Mouse (Mus musculus) intestine, postnatal 0 days (tissue): ENCODE data around the gene Ccdc126. TPM values are rescaled to one million over a fixed set of nuclear protein-coding genes. Genes with fewer than 3 reads are reported as not detected.

Source experiments
- ATAC-seq: fragments of 200-750 bp; cut with Nextera tagmentation; 2 replicates; pipeline ENCODE4 v1.8.0; 2017; ENCODE audit warnings: mild to moderate bottlenecking, moderate TSS enrichment, moderate library complexity
- H3K27ac ChIP-seq: fragments of 300-500 bp; sonication (generic); 2 replicates; pipeline ENCODE4 v1.5.1; 2014; ENCODE audit warnings: mild to moderate bottlenecking, low read depth, low read length, moderate library complexity
- H3K27me3 ChIP-seq: fragments of 300-500 bp; sonication (generic); replicated peaks from 2 replicates; pipeline ENCODE4 v1.6.1; 2014; ENCODE audit warnings: low read length, mixed read lengths; ENCODE audit not compliant: control insufficient read depth, insufficient read depth
- H3K36me3 ChIP-seq: fragments of 300-500 bp; sonication (generic); 2 replicates; pipeline ENCODE4 v1.6.1; 2014; ENCODE audit warnings: mild to moderate bottlenecking, moderate library complexity; ENCODE audit not compliant: control insufficient read depth, insufficient read depth
- H3K4me1 ChIP-seq: fragments of 300-500 bp; sonication (generic); replicated peaks from 2 replicates; pipeline ENCODE4 v1.6.1; 2014; ENCODE audit warnings: antibody characterized with exemption, low read length, mixed read lengths; ENCODE audit not compliant: control insufficient read depth, insufficient read depth
- H3K4me2 ChIP-seq: fragments of 300-500 bp; sonication (generic); replicated peaks from 2 replicates; pipeline ENCODE4 v1.6.1; 2014; ENCODE audit warnings: low read depth, mild to moderate bottlenecking, moderate library complexity
- H3K4me3 ChIP-seq: fragments of 300-500 bp; sonication (generic); 2 replicates; pipeline ENCODE4 v1.5.1; 2014; ENCODE audit warnings: low read depth, low read length
- H3K9ac ChIP-seq: fragments of 300-500 bp; sonication (generic); 2 replicates; pipeline ENCODE4 v1.6.1; 2014; ENCODE audit warnings: mild to moderate bottlenecking, low read depth, low read length
- H3K9me3 ChIP-seq: fragments of 300-500 bp; sonication (generic); 2 replicates; pipeline ENCODE4 v1.6.1; 2016; ENCODE audit warnings: mixed run types; ENCODE audit not compliant: control insufficient read depth
- CTCF ChIP-seq: sonication (generic); IDR thresholded peaks from 2 replicates; pipeline ENCODE4 v1.5.1; 2016; ENCODE audit warnings: low read depth, mild to moderate bottlenecking, control low read depth, antibody characterized with exemption, moderate library complexity
- WGBS: fragments of 180-500 bp; shearing (Covaris S2); extraction: QIAGEN DNeasy Blood & Tissue Kit; methylation state at CpG from one replicate; pipeline ENCODE4 v1.1.7; 2014; 5-methylcytosine and 5-hydroxymethylcytosine counted together
- polyA plus RNA-seq: library from polyadenylated mRNA; unstranded; fragments of >200 nt; fragmentation: Nextera tagmentation; extraction: Ambion mirVana; gene quantifications from 2 replicates; pipeline ENCODE4 v1.2.1, GENCODE M21; 2015

The Ccdc126 gene
- polyA plus RNA-seq, 1 experiment from 2014 or later: 7.7 TPM

DNA sequence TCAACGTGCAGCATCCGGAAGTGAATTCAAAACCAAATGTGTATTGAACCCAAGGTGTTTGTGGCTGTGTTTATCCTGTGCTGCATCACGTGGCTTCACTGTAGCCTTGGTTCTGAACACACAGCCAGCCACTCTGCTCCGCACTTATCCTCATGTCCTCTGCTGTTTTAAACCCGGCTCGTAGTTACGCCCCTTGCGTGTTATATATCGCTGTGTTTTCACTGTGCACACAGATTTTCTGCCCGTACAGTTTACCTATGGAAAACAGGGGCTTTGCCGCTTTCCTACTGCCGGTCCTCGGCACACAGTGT, 12.9 kb downstream of the Ccdc126 start:
- Histone ChIP-seq H3K27ac (no peak overlapping the region), H3K27me3 (no peaks in the 10 kb centered on the region), H3K4me1 (no peaks in the 10 kb centered on the region), H3K36me3 (peaks cover 4% of the 10 kb centered on the region; the same call in 1 of the 2 replicates), H3K9me3 (no peaks in the 10 kb centered on the region), H3K4me2 (no peak overlapping the region), H3K4me3 (no peak overlapping the region), H3K9ac (no peak overlapping the region)
- WGBS: 56% methylated on average over 13 of the region's 13 CpGs
- no peak for ATAC-seq
- no peak for TF ChIP-seq CTCF

DNA sequence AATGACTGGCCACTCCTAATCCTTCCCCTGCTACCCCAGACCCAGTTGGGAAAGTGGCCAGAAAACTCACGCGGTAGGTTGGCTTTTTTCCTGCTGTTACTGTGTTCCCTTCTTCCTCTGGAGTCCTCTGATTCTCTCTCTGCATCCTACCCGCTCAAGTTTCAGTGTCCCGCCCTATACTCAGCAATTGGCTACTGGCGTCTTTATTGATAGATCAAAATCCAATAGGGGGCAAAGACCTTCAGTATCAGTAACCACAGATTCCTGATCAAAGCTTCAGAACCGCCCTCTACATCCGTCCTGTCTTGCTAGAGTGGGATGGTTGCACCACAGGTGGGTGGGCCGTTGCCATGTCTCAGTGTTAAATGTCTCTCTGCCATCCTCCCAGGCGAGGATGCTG, 19.5 kb downstream of the Ccdc126 start:
- no peak overlapping the region for H3K4me2 ChIP-seq
- H3K36me3 ChIP-seq: peaks cover 4% of the 10 kb centered on the region; the same call in 1 of the 2 replicates
- H3K27me3 ChIP-seq: no peaks in the 10 kb centered on the region
- H3K9me3 ChIP-seq: no peaks in the 10 kb centered on the region
- no peak for TF ChIP-seq CTCF
- 51% methylated on average over 9 of the region's 9 CpGs for WGBS
- no peak overlapping the region for H3K27ac ChIP-seq
- no peak overlapping the region for H3K4me3 ChIP-seq
- no peak overlapping the region for H3K9ac ChIP-seq
- ATAC-seq: no peak
- H3K4me1 ChIP-seq: no peaks in the 10 kb centered on the region

DNA sequence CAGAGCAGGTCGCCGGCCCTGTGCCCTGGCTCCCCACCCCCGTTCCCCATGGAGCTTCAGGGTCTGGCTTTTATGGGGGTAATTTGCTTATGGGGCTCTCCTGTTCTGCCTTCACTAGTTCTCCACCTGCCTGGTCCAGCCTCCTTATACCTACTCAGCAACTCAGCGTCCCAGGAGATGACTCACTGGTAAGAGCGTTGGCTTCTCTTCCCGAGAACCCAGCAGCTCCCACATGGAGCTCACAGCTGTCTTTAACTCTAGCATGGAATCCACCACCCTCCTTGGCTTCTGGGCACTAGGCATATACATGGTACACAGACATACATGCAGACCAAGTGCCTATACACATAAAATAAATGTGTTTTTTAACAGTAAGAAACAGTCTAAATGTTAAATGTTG, 20.1 kb downstream of the Ccdc126 start:
- H3K9ac ChIP-seq: no peak overlapping the region
- H3K4me1 ChIP-seq: no peaks in the 10 kb centered on the region
- H3K27me3 ChIP-seq: no peaks in the 10 kb centered on the region
- H3K9me3 ChIP-seq: no peaks in the 10 kb centered on the region
- peaks cover 4% of the 10 kb centered on the region; the same call in 1 of the 2 replicates for H3K36me3 ChIP-seq
- no peak overlapping the region for H3K4me2 ChIP-seq
- H3K4me3 ChIP-seq: no peak overlapping the region
- H3K27ac ChIP-seq: no peak overlapping the region
- TF ChIP-seq CTCF: no peak
- ATAC-seq: no peak
- WGBS: 42% methylated on average over 6 of the region's 6 CpGs

DNA sequence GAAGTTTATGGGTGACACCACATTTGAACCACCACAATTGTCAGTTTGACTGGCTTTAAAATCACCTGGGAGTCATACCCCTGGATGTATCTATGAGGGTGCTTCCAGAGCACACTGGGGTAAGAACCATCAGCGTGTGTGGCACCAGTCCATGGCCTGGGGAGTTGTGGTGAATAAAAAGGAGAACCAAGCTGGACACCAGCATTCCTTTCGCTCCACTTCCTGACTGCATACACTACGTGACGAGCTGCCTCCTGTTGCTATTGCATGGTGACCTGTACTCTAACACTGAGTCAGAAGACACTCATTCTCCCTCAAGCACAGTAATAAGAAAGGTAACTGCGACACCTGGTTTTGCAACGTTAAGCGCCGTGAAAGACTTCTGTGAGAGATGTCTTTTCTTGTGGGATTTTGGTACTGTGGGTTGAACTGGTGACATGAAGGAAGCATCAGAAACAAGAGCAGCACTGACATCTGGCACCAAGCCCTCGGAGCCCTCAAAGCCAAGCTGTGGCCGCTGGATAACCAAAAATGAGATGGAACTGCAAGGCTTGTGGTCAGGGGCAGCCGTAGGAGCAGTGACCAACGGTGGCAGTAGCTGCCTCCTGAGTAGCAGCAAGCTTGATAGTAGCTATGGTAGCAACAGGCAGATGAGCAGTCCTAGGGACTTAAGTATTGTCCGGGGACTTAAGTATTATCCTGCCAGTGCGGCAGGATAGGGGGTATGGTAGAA, 24.8 kb downstream of the Ccdc126 start:
- TF ChIP-seq CTCF: no peak
- WGBS: 84% methylated on average over 14 of the region's 14 CpGs
- Histone ChIP-seq H3K4me2 (no peak overlapping the region), H3K4me3 (no peak overlapping the region), H3K4me1 (no peaks in the 10 kb centered on the region), H3K9ac (no peak overlapping the region), H3K36me3 (no peaks in the 10 kb centered on the region), H3K9me3 (no peaks in the 10 kb centered on the region), H3K27ac (no peak overlapping the region), H3K27me3 (no peaks in the 10 kb centered on the region)
- ATAC-seq: no peak

DNA sequence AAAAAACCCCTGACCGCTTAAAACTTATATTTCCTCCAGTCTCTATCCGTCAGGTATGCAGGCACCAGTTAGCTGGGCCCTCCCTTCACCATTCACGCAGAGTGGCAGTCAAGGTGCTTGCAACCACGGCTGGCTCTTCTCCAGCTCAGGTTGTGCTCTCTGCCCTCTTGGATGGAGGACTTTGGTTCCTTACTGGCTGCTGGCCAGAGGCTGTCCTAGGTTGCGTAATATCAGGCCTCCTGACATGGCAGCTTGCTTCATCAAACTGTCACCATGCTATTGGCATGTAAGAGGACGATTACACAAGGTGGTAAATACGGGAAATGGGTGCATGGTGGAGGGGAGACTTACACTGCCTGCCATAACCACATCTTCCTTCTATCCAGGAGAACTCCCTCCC, 30.8 kb downstream of the Ccdc126 start:
- Histone ChIP-seq H3K9ac (no peak overlapping the region), H3K4me1 (no peaks in the 10 kb centered on the region), H3K4me3 (no peak overlapping the region), H3K9me3 (no peaks in the 10 kb centered on the region), H3K27ac (no peak overlapping the region), H3K36me3 (no peaks in the 10 kb centered on the region), H3K27me3 (no peaks in the 10 kb centered on the region), H3K4me2 (no peak overlapping the region)
- 48% methylated on average over 7 of the region's 7 CpGs for WGBS
- TF ChIP-seq CTCF: no peak
- ATAC-seq: peak; percentile 57; the same call in 1 of the 2 replicates

DNA sequence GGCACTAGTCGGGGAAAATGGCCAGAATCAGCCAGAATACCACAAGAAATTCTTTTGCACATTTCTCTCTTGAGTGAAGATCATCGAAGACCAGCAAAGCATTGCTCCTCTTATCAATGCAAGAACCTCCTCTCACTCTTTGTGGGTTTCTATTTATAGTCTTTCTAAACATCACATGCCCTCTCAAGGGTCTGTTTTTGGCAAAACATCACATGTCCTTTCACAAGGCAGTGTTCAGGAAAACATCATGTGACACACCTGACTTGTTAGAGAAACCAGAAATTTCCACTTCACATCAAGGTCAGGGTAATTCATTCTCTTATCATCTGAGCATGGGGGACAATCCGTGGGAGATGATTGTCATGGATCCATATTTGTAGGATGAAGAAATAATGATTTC, 35.5 kb downstream of the Ccdc126 start:
- Histone ChIP-seq H3K4me3 (no peak overlapping the region), H3K27ac (no peak overlapping the region), H3K36me3 (no peaks in the 10 kb centered on the region), H3K27me3 (no peaks in the 10 kb centered on the region), H3K4me1 (no peaks in the 10 kb centered on the region), H3K9ac (no peak overlapping the region), H3K9me3 (no peaks in the 10 kb centered on the region), H3K4me2 (no peak overlapping the region)
- WGBS: 67% methylated on average over 3 of the region's 3 CpGs
- no peak for ATAC-seq
- no peak for TF ChIP-seq CTCF

DNA sequence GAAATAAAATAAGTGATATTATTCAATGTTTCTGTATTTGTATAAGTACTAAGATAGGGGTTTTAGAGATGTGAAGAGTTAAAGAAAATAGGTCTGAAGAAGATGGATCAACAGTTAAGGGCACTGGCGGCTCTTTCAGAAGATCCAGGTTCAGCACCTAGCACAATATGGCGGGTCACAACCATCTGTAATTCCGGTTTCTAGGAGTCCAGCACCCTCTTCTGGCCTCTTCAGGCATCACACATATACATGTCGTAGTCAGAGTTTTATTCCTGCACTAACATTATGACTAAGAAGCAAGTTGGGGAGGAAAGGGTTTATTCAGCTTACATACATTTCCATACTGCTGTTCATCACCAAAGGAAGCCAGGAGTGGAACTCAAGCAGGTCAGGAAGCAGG, 36.1 kb downstream of the Ccdc126 start:
- H3K4me3 ChIP-seq: no peak overlapping the region
- TF ChIP-seq CTCF: peak; percentile 43
- ATAC-seq: no peak
- H3K4me2 ChIP-seq: no peak overlapping the region
- H3K9me3 ChIP-seq: no peaks in the 10 kb centered on the region
- no peaks in the 10 kb centered on the region for H3K4me1 ChIP-seq
- no peak overlapping the region for H3K9ac ChIP-seq
- H3K27ac ChIP-seq: no peak overlapping the region
- H3K36me3 ChIP-seq: no peaks in the 10 kb centered on the region
- WGBS: 65% methylated on average over 4 of the region's 4 CpGs
- no peaks in the 10 kb centered on the region for H3K27me3 ChIP-seq
